Mouse (Mus musculus): Measurements from ENCODE around the gene Mns1. TPM values are rescaled to one million over a fixed set of nuclear protein-coding genes. Genes with fewer than 3 reads are reported as not detected.
A peak's percentile ranks its signal among the peaks of the same experiment; 100 is the strongest.

The Mns1 gene
- polyA plus RNA-seq, 1 experiment from 2014 or later, result 41.9 TPM

- Histone ChIP-seq H3K4me1 (ENCODE audit: insufficient read depth) (peaks cover 11% of the 10 kb centered on the region), H3K27me3 (ENCODE audit: insufficient read depth, low read length) (no peaks in the 10 kb centered on the region), H3K9me3 (ENCODE audit: low read length) (no peaks in the 10 kb centered on the region), H3K27ac (ENCODE audit: low read depth) (peak overlapping the region; percentile 67), H3K36me3 (replicated peaks; ENCODE audit: insufficient read depth, low read length) (no peaks in the 10 kb centered on the region), H3K4me3 (ENCODE audit: low read depth, low read length) (peak overlapping the region; percentile 82), H3K9ac (replicated peaks) (peak overlapping the region; percentile 57), H3K4me2 (ENCODE audit: low read depth, low read length) (peak overlapping the region; percentile 88)
- peak; percentile 94 for DNase-seq
- ATAC-seq, result peak; percentile 98
- under 1% methylated on average over 32 of the region's 32 CpGs for WGBS (ENCODE audit: insufficient replicate concordance)
- no peak; the same call in 1 of the 2 replicates for TF ChIP-seq EP300 (IDR thresholded peaks at IDR 0.05; ENCODE audit: low read depth)
- no peak for TF ChIP-seq CTCF (IDR thresholded peaks at IDR 0.05; ENCODE audit: low read depth)
Measured at GRCm38 (mm10) chr9:72491559-72492193, 53.9 kb downstream of the Mns1 start.

- no peaks in the 10 kb centered on the region for H3K27me3 ChIP-seq (ENCODE audit: insufficient read depth, low read length)
- no peak for DNase-seq
- peak; percentile 51 for ATAC-seq
- peak within 1 kb of the TSS; percentile 57 for H3K9ac ChIP-seq (replicated peaks)
- peak within 1 kb of the TSS; percentile 82 for H3K4me3 ChIP-seq (ENCODE audit: low read depth, low read length)
- no peaks in the 10 kb centered on the region for H3K36me3 ChIP-seq (replicated peaks; ENCODE audit: insufficient read depth, low read length)
- H3K9me3 ChIP-seq (ENCODE audit: low read length), result no peaks in the 10 kb centered on the region
- peak within 1 kb of the TSS; percentile 67 for H3K27ac ChIP-seq (ENCODE audit: low read depth)
- TF ChIP-seq EP300 (IDR thresholded peaks at IDR 0.05; ENCODE audit: low read depth), result 0 out of 2 replicates have a peak, but pooled peaks have one; percentile 30
- TF ChIP-seq CTCF (IDR thresholded peaks at IDR 0.05; ENCODE audit: low read depth), result no peak
- WGBS (ENCODE audit: insufficient replicate concordance), result 4% methylated on average over 6 of the region's 6 CpGs
- peak within 1 kb of the TSS; percentile 88 for H3K4me2 ChIP-seq (ENCODE audit: low read depth, low read length)
- H3K4me1 ChIP-seq (ENCODE audit: insufficient read depth), result peaks cover 11% of the 10 kb centered on the region
Measured at GRCm38 (mm10) chr9:72492194-72492565, 54.4 kb downstream of the Mns1 start, which contains the start of gene Tex9. Tex9 (minus strand) TSS chr9:72492212.

- Histone ChIP-seq H3K9ac (replicated peaks) (no peak overlapping the region), H3K27ac (ENCODE audit: low read depth) (no peak overlapping the region), H3K27me3 (ENCODE audit: insufficient read depth, low read length) (no peaks in the 10 kb centered on the region), H3K9me3 (ENCODE audit: low read length) (no peaks in the 10 kb centered on the region), H3K36me3 (replicated peaks; ENCODE audit: insufficient read depth, low read length) (no peaks in the 10 kb centered on the region), H3K4me2 (ENCODE audit: low read depth, low read length) (no peak overlapping the region), H3K4me1 (ENCODE audit: insufficient read depth) (peaks cover 11% of the 10 kb centered on the region), H3K4me3 (ENCODE audit: low read depth, low read length) (no peak overlapping the region)
- ATAC-seq (no peak), DNase-seq (no peak)
- WGBS (ENCODE audit: insufficient replicate concordance), result 59% methylated on average over 2 of the region's 2 CpGs
- TF ChIP-seq EP300 (IDR thresholded peaks at IDR 0.05; ENCODE audit: low read depth) (no peak), CTCF (IDR thresholded peaks at IDR 0.05; ENCODE audit: low read depth) (peak; percentile 40)
Measured at GRCm38 (mm10) chr9:72493465-72493864, 55.7 kb downstream of the Mns1 start.

GRCm38 (mm10) chr9:72493984-72494685 is 56.3 kb downstream of the Mns1 start:
- DNase-seq, result no peak

GRCm38 (mm10) chr9:72496691-72497090 is 58.9 kb downstream of the Mns1 start:
- H3K36me3 ChIP-seq (replicated peaks; ENCODE audit: insufficient read depth, low read length), result no peaks in the 10 kb centered on the region
- no peak overlapping the region for H3K9ac ChIP-seq (replicated peaks)
- WGBS (ENCODE audit: insufficient replicate concordance), result 65% methylated on average over 2 of the region's 2 CpGs
- DNase-seq (no peak), ATAC-seq (no peak)
- H3K27ac ChIP-seq (ENCODE audit: low read depth), result no peak overlapping the region
- no peak overlapping the region for H3K4me3 ChIP-seq (ENCODE audit: low read depth, low read length)
- no peaks in the 10 kb centered on the region for H3K9me3 ChIP-seq (ENCODE audit: low read length)
- H3K4me1 ChIP-seq (ENCODE audit: insufficient read depth), result peaks cover 5% of the 10 kb centered on the region
- no peaks in the 10 kb centered on the region for H3K27me3 ChIP-seq (ENCODE audit: insufficient read depth, low read length)
- no peak overlapping the region for H3K4me2 ChIP-seq (ENCODE audit: low read depth, low read length)
- no peak for TF ChIP-seq CTCF (IDR thresholded peaks at IDR 0.05; ENCODE audit: low read depth)
- TF ChIP-seq EP300 (IDR thresholded peaks at IDR 0.05; ENCODE audit: low read depth), result no peak

More at GRCm38 (mm10) chr9:72493984-72494685, 56.3 kb downstream of the Mns1 start:
- H3K27ac ChIP-seq (ENCODE audit: low read depth), result no peak overlapping the region
- ATAC-seq, result no peak
- TF ChIP-seq CTCF (IDR thresholded peaks at IDR 0.05; ENCODE audit: low read depth) (no peak), EP300 (IDR thresholded peaks at IDR 0.05; ENCODE audit: low read depth) (no peak)
- no peaks in the 10 kb centered on the region for H3K36me3 ChIP-seq (replicated peaks; ENCODE audit: insufficient read depth, low read length)
- no peak overlapping the region for H3K4me3 ChIP-seq (ENCODE audit: low read depth, low read length)
- H3K4me1 ChIP-seq (ENCODE audit: insufficient read depth), result peaks cover 11% of the 10 kb centered on the region
- no peak overlapping the region for H3K9ac ChIP-seq (replicated peaks)
- no peaks in the 10 kb centered on the region for H3K27me3 ChIP-seq (ENCODE audit: insufficient read depth, low read length)
- WGBS (ENCODE audit: insufficient replicate concordance), result 71% methylated on average over 3 of the region's 3 CpGs
- H3K4me2 ChIP-seq (ENCODE audit: low read depth, low read length), result no peak overlapping the region
- H3K9me3 ChIP-seq (ENCODE audit: low read length), result no peaks in the 10 kb centered on the region

GRCm38 (mm10) chr9:72497171-72497570 is 59.4 kb downstream of the Mns1 start:
- no peaks in the 10 kb centered on the region for H3K27me3 ChIP-seq (ENCODE audit: insufficient read depth, low read length)
- peaks cover 2% of the 10 kb centered on the region for H3K4me1 ChIP-seq (ENCODE audit: insufficient read depth)
- H3K9ac ChIP-seq (replicated peaks), result no peak overlapping the region
- no peak for ATAC-seq
- 75% methylated on average over 3 of the region's 3 CpGs for WGBS (ENCODE audit: insufficient replicate concordance)
- no peak overlapping the region for H3K4me3 ChIP-seq (ENCODE audit: low read depth, low read length)
- TF ChIP-seq CTCF (IDR thresholded peaks at IDR 0.05; ENCODE audit: low read depth), result no peak
- no peak for TF ChIP-seq EP300 (IDR thresholded peaks at IDR 0.05; ENCODE audit: low read depth)
- DNase-seq, result no peak
- H3K9me3 ChIP-seq (ENCODE audit: low read length), result no peaks in the 10 kb centered on the region
- H3K36me3 ChIP-seq (replicated peaks; ENCODE audit: insufficient read depth, low read length), result no peaks in the 10 kb centered on the region
- no peak overlapping the region for H3K4me2 ChIP-seq (ENCODE audit: low read depth, low read length)
- no peak overlapping the region for H3K27ac ChIP-seq (ENCODE audit: low read depth)

Small RNAs within 50 kb of the gene (microRNA-seq; reads per million reads assigned to microRNA genes)
- not detected for gene Gm28010

Other genes starting within 250 kb of the Mns1 start
- 6.9 and 7.7 TPM in 2 replicates for gene Zfp280d, start 163.2 kb upstream of the Mns1 start, polyA plus RNA-seq (2015; fragmentation: Nextera tagmentation; extraction: Ambion mirVana)
- gene Tex9, start 54.2 kb downstream of the Mns1 start, polyA plus RNA-seq (2015; fragmentation: Nextera tagmentation; extraction: Ambion mirVana), result 4.1 and 4.9 TPM in 2 replicates
- 2.5 TPM in 2 replicates for gene Rfx7, start 94.2 kb downstream of the Mns1 start, polyA plus RNA-seq (2015; fragmentation: Nextera tagmentation; extraction: Ambion mirVana)
- 56.7 and 70.3 TPM in 2 replicates for gene Nedd4, start 224.3 kb downstream of the Mns1 start, polyA plus RNA-seq (2015; fragmentation: Nextera tagmentation; extraction: Ambion mirVana)

All from liver, postnatal 0 days (tissue).